Mouse (Mus musculus) heart, embryonic 16.5 days (tissue): ENCODE measurements around the gene Prkcb. TPM values are rescaled to one million over a fixed set of nuclear protein-coding genes. Genes with fewer than 3 reads are reported as not detected.

ENCODE experiments used
- ATAC-seq: fragments of 200-750 bp; cut with Nextera tagmentation; replicated peaks from 2 replicates; pipeline ENCODE4 v1.8.0; 2017; ENCODE audit warnings: moderate number of reproducible peaks; ENCODE audit not compliant: insufficient read depth, low FRiP score; ENCODE audit errors: extremely low read depth
- H3K27ac ChIP-seq: fragments of 300-500 bp; sonication (generic); 2 replicates; pipeline ENCODE4 v1.5.1; 2014; ENCODE audit warnings: mild to moderate bottlenecking, low read length, control low read depth, moderate library complexity
- H3K27me3 ChIP-seq: fragments of 300-500 bp; sonication (generic); 2 replicates; pipeline ENCODE4 v1.6.1; 2014; ENCODE audit warnings: low read length, mixed read lengths; ENCODE audit not compliant: control insufficient read depth, insufficient read depth
- H3K36me3 ChIP-seq: fragments of 300-500 bp; sonication (generic); 2 replicates; pipeline ENCODE4 v1.6.1; 2014; ENCODE audit not compliant: control insufficient read depth, insufficient read depth
- H3K4me1 ChIP-seq: fragments of 300-500 bp; sonication (generic); 2 replicates; pipeline ENCODE4 v1.6.1; 2014; ENCODE audit warnings: low read length, mixed read lengths; ENCODE audit not compliant: control insufficient read depth, insufficient read depth
- H3K4me2 ChIP-seq: fragments of 300-500 bp; sonication (generic); 2 replicates; pipeline ENCODE4 v1.6.1; 2014; ENCODE audit warnings: low read depth, mild to moderate bottlenecking, control low read depth, low read length
- H3K4me3 ChIP-seq: fragments of 300-500 bp; sonication (generic); 2 replicates; pipeline ENCODE4 v1.5.1; 2014; ENCODE audit warnings: mild to moderate bottlenecking, control low read depth, low read length
- H3K9ac ChIP-seq: fragments of 300-500 bp; sonication (generic); 2 replicates; pipeline ENCODE4 v1.6.1; 2014; ENCODE audit warnings: low read length, control low read depth
- H3K9me3 ChIP-seq: fragments of 300-500 bp; sonication (generic); replicated peaks from 2 replicates; pipeline ENCODE4 v1.6.1; 2016; ENCODE audit warnings: low read length; ENCODE audit not compliant: control insufficient read depth
- WGBS: fragments of 180-500 bp; shearing (Covaris S2); extraction: QIAGEN DNeasy Blood & Tissue Kit; methylation state at CpG from one replicate; pipeline ENCODE4 v1.1.7; 2014; 5-methylcytosine and 5-hydroxymethylcytosine counted together
- polyA plus RNA-seq: library from polyadenylated mRNA; unstranded; fragments of >200 nt; fragmentation: Nextera tagmentation; extraction: Ambion mirVana; gene quantifications from 2 replicates; pipeline ENCODE4 v1.2.1, GENCODE M21; 2015

Gene Prkcb
- polyA plus RNA-seq, 1 experiment from 2014 or later, result 12.0 TPM

- no peaks in the 10 kb centered on the region for H3K27me3 ChIP-seq
- no peak for ATAC-seq
- H3K9ac ChIP-seq, result no peak overlapping the region
- H3K4me2 ChIP-seq, result no peak overlapping the region
- no peaks in the 10 kb centered on the region for H3K9me3 ChIP-seq
- no peaks in the 10 kb centered on the region for H3K36me3 ChIP-seq
- no peak overlapping the region for H3K27ac ChIP-seq
- no peak overlapping the region for H3K4me3 ChIP-seq
- WGBS, result 49% methylated on average over 7 of the region's 7 CpGs
- H3K4me1 ChIP-seq, result peaks cover 5% of the 10 kb centered on the region; the same call in 1 of the 2 replicates
Observed at GRCm38 (mm10) chr7:122344656-122345055, 56.1 kb downstream of the Prkcb start.

DNA sequence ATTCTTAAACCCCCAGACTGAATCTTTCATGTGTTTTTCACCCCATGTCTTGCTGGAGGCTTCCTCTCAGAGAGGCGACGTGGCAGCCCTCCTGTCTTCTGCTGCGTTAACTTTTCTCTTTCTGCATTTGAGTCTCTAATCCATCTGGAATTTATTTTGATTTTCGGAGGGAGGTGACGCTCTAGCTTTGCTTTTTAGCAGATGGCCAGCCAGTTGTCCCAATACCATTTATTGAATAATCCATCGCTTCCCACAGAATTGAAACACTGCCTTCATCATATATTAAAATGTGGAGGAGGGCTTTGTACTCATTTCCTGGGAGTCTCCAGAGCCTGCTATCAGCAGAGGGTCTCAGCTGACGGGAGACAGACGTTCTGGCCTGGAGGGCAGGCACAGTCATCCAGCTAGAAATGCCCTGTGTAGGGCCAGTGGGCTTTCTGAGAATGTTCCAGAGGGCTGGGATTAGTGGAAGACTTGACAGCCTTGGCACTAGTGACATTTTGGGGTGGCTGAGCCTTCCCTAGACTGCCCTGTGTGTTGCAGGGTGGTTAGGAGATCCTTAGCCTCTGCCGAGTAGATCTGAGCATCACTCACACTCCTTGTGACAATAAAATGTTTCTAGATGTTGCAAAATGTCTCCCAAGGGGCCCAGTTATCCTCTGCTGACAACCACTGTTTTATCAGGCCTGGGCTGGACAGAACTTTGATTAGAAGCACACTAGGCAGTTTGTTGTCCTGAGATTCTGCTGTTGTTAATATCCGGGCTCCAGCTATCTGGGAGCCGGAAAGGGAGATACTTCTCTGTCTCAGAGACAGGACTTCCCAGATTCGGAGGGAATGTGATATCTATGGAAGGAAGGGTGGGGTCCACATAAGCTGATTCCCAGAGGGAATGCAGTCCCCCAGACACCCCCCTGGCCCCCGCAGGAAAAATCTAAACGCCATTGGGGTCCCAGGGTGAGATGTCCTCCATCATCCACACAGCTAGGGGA lies 58.0 kb downstream of the Prkcb start:
- no peak overlapping the region for H3K4me2 ChIP-seq
- WGBS, result 53% methylated on average over 14 of the region's 14 CpGs
- no peaks in the 10 kb centered on the region for H3K9me3 ChIP-seq
- no peaks in the 10 kb centered on the region for H3K27me3 ChIP-seq
- H3K36me3 ChIP-seq, result no peaks in the 10 kb centered on the region
- H3K4me1 ChIP-seq, result peaks cover 5% of the 10 kb centered on the region; the same call in 1 of the 2 replicates
- no peak overlapping the region for H3K9ac ChIP-seq
- H3K27ac ChIP-seq, result peak overlapping the region; percentile 10; the same call in 1 of the 2 replicates
- no peak for ATAC-seq
- H3K4me3 ChIP-seq, result no peak overlapping the region

DNA sequence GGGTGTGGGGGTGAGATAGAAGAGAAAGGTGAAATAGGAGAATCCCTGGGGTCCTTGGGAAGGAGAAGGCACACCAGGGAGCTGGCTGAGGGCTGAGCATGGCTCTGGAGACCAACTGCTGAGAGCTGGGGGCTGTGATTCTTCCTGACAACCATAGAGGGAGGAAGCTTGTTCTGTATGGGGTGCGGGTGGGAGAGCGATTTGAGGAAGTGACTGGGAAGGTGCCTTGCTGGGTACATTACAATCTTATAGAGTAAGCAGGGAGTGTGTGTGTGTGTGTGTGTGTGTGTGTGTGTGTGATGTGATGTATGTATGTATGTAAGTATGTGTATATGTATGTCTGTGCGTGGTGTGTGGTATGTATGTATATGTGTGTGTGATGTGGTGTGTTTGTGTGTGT lies 58.9 kb downstream of the Prkcb start:
- Histone ChIP-seq H3K4me2 (no peak overlapping the region), H3K9me3 (no peaks in the 10 kb centered on the region), H3K27ac (no peak overlapping the region), H3K9ac (no peak overlapping the region), H3K4me1 (peaks cover 5% of the 10 kb centered on the region; the same call in 1 of the 2 replicates), H3K27me3 (no peaks in the 10 kb centered on the region), H3K4me3 (no peak overlapping the region), H3K36me3 (no peaks in the 10 kb centered on the region)
- 65% methylated on average over 3 of the region's 3 CpGs for WGBS
- ATAC-seq, result no peak

DNA sequence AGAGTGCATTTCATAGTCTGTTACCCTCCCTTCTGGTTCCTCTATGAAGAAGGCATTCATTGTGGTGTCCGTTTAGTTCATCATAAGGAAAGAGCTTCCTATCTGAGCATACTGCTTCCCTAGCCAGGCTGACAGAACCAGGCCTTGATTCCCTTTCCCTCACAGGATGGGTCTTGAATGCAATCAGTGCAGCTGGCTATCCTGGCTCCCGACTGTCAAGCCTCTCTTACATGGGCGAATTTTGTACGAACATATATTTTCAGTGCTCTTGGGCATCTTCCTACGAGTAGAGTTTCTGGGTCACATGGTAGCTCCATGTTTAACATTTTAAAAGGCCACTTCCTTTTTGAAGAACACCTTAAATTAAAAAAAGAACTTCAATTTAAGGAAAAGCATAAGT lies 61.4 kb downstream of the Prkcb start:
- whole genome bisulfite sequencing, result 86% methylated on average over 5 of the region's 5 CpGs
- Histone ChIP-seq H3K9ac (no peak overlapping the region), H3K36me3 (no peaks in the 10 kb centered on the region), H3K9me3 (no peaks in the 10 kb centered on the region), H3K4me1 (peaks cover 5% of the 10 kb centered on the region; the same call in 1 of the 2 replicates), H3K4me2 (no peak overlapping the region), H3K4me3 (no peak overlapping the region), H3K27ac (no peak overlapping the region), H3K27me3 (no peaks in the 10 kb centered on the region)
- no peak for ATAC-seq

DNA sequence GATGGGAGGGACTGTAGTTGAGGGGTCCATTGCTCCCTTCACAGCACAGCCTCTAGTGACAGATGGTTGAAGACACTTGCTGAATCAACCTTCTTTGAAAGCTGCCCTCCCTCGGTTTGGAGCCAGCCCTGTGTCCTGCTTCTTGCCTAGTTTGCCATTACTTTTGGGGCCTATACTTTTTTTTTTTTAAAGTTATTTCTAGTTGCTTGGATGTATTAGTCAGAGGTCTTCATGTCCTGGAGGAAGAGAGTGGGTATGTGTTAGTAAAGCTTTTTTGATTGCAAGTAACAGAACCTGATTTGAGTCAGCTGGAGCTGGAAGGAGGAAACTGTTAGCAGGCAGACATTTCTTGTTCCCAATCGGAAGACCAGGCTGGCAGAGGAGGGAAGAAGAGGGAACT lies 62.2 kb downstream of the Prkcb start:
- Histone ChIP-seq H3K27ac (no peak overlapping the region), H3K4me3 (no peak overlapping the region), H3K4me2 (no peak overlapping the region), H3K36me3 (no peaks in the 10 kb centered on the region), H3K9ac (no peak overlapping the region), H3K4me1 (peaks cover 5% of the 10 kb centered on the region; the same call in 1 of the 2 replicates), H3K9me3 (no peaks in the 10 kb centered on the region), H3K27me3 (no peaks in the 10 kb centered on the region)
- 58% methylated on average over 2 of the region's 2 CpGs for WGBS
- no peak for ATAC-seq

DNA sequence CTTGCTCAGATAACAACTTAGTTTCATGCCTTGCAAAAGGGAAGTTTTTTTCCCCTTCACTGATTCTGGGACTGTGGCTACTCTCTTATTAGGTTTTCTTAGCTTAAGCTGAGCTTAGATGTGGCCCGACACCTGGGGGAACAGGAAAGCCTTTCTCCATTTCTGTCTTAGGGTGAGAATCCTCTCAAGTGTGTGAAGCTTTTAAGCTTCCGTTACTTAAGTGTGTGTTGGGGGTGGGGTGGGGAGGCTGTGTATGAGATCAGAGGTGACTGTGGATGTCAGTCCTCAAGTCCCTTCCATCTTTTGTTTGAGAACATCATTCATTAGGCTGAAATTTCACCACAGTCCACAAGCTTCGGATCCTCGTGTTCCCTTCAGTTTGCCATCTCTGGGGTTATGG lies 63.3 kb downstream of the Prkcb start:
- Histone ChIP-seq H3K27ac (peak overlapping the region; percentile 41; the same call in 1 of the 2 replicates), H3K9ac (no peak overlapping the region), H3K27me3 (no peaks in the 10 kb centered on the region), H3K4me2 (no peak overlapping the region), H3K36me3 (no peaks in the 10 kb centered on the region), H3K4me3 (no peak overlapping the region), H3K4me1 (peaks cover 5% of the 10 kb centered on the region; the same call in 1 of the 2 replicates), H3K9me3 (no peaks in the 10 kb centered on the region)
- WGBS, result 66% methylated on average over 4 of the region's 4 CpGs
- ATAC-seq, result peak; percentile 23; the same call in 1 of the 2 replicates

DNA sequence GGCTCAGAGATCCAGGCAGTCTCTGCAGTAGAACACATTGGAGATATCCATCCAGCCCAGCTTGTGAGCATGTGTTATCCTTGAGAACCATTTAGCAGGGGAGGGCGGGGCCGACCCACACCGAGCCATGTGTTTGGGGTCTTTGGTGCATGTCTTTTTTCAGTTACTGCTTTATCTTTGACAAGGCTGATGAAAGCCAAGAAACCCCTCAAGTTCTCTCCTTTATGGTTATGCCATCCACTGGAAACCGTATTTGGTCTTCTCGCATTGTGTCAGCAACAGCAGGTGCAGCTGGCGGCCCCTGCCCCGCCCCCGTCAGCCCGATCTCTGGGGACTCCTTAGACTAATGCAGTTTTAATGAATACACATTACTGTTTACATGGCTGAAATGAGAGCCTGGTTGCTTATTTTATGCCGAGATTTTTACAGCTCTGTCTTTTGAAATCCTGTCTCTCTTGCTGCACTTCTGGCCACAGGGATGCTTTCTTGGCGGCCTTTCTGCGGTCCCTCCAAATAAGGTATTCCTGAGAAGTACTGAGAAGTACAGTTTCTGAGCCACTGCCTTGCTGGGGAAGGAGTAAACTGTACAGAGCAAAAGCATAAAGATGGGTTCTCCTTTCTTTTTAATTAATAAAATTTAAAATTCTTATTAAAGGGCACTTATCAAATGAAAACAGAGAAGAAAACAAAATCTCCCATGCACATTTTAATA lies 64.2 kb downstream of the Prkcb start:
- Histone ChIP-seq H3K4me3 (no peak overlapping the region), H3K27me3 (no peaks in the 10 kb centered on the region), H3K9me3 (no peaks in the 10 kb centered on the region), H3K27ac (peak overlapping the region; percentile 41; the same call in 1 of the 2 replicates), H3K4me1 (no peaks in the 10 kb centered on the region), H3K4me2 (no peak overlapping the region), H3K36me3 (no peaks in the 10 kb centered on the region), H3K9ac (no peak overlapping the region)
- whole genome bisulfite sequencing, result 60% methylated on average over 12 of the region's 12 CpGs
- ATAC-seq, result peak; percentile 46; the same call in 1 of the 2 replicates

GRCm38 (mm10) chr7:122353329-122353728 lies 64.8 kb downstream of the Prkcb start:
- no peak overlapping the region for H3K9ac ChIP-seq

DNA sequence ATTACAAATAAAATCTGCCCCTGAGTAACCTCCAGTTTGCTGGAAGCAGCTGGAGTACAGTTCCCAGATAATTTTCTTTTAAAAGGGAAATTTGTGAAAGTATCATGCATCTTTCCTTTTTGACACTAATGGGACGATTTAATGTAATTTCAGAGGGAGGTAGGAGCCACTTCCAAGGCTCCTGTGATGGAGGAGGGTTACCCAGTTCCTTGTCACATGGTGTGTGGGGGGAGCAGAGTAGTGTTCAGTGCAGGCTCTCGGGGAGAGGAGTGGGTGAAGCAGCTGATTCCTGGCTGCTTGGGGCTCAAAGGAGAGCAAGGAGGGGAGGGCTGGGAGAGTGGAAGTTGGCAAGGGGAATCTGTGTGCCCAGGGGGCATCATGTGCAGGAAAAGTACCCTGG lies 68.4 kb downstream of the Prkcb start:
- Histone ChIP-seq H3K4me1 (no peaks in the 10 kb centered on the region), H3K27ac (no peak overlapping the region), H3K27me3 (no peaks in the 10 kb centered on the region), H3K9me3 (no peaks in the 10 kb centered on the region), H3K4me3 (no peak overlapping the region), H3K9ac (no peak overlapping the region), H3K4me2 (no peak overlapping the region), H3K36me3 (no peaks in the 10 kb centered on the region)
- 53% methylated on average over 2 of the region's 2 CpGs for WGBS
- ATAC-seq, result no peak

More at GRCm38 (mm10) chr7:122353329-122353728, 64.8 kb downstream of the Prkcb start:
- Histone ChIP-seq H3K9me3 (no peaks in the 10 kb centered on the region), H3K4me1 (no peaks in the 10 kb centered on the region), H3K27ac (no peak overlapping the region), H3K27me3 (no peaks in the 10 kb centered on the region), H3K36me3 (no peaks in the 10 kb centered on the region), H3K4me2 (no peak overlapping the region), H3K4me3 (no peak overlapping the region)
- ATAC-seq, result no peak
- WGBS, result 73% methylated on average over 4 of the region's 4 CpGs
